Mouse (Mus musculus) ES-E14 (cell line): ENCODE measurements around the gene Nfib.

Experiments used
- MAFK ChIP-seq: IDR thresholded peaks from 2 replicates; pipeline ENCODE4 v1.6.1; 2014; ENCODE audit warnings: mild to moderate bottlenecking, low read depth, low read length, inconsistent platforms; ENCODE audit not compliant: insufficient read depth
- ZC3H11A ChIP-seq: IDR thresholded peaks from 2 replicates; pipeline ENCODE4 v1.6.1; 2012; ENCODE audit warnings: low read depth, mild to moderate bottlenecking, inconsistent platforms, low read length, borderline replicate concordance

DNA sequence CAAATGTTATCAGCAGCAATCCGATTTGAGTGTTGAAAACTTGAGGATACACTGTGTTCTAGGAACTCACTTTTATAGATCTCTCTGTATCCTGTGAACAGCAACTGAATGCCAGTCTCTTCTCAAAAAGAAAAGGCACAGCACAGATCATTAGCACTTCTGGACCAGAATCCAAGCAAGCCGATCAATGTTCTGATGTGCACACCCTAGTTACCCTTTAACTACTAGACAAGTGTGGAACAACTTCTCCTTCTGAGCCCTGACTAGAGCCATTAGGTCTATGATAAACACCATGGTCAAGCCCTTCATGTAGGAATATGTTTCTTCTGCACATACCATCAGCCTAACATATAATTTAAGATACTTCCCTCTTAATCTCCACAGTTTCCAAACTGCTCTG, 219.6 kb downstream of the Nfib start:
- no peak for TF ChIP-seq MAFK
- no peak for TF ChIP-seq ZC3H11A
